Mouse (Mus musculus) cortical plate, adult 2 months (tissue): ENCODE measurements at regions not wholly inside any gene's neighbourhood (a gene's known extent, or its start where the extent isn't known, plus 50 kb on each side); places are given as distances from the start of the nearest gene placed in this dataset.

Source experiments
- CTCF ChIP-seq: fragments of 200-500 bp; IDR thresholded peaks from 2 replicates; pipeline ENCODE4 v1.5.1; 2011; ENCODE audit warnings: mild to moderate bottlenecking, control low read depth, low read length; ENCODE audit not compliant: insufficient read depth; ENCODE audit errors: extremely low read depth
- POLR2A ChIP-seq: fragments of 200-500 bp; IDR thresholded peaks from 2 replicates; pipeline ENCODE4 v1.6.1; 2011; ENCODE audit warnings: mild to moderate bottlenecking, low read length, control low read depth; ENCODE audit not compliant: insufficient read depth; ENCODE audit errors: extremely low read depth

DNA sequence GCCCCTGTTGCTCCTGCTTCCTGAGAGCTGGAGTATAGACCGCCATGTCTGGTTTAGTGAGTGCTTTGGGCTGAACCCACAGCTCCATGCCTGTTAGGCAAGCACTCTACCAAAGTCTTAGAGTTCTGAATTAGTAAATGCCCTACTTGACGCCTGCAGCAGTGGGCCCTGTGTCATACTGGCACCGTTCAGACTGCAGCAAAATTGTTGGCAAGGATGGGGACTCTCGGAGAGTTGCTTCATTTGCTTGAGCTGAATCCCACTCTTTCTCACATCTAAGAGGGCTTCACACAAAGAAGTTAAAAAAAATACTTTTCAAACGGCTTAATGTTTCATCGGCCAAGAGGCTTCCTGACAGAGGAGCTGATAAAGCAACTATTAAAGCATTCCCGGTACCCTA is 105.6 kb upstream of the Sulf2 start:
- TF ChIP-seq POLR2A (no peak), CTCF (no peak)
